Mouse (Mus musculus) olfactory bulb, adult 2 months (tissue): Measurements from ENCODE around the gene Pxn.

Source experiments
- CTCF ChIP-seq: fragments of 200-500 bp; IDR thresholded peaks from 2 replicates; pipeline ENCODE4 v1.5.1; 2012; ENCODE audit warnings: low read depth, mild to moderate bottlenecking, low read length, moderate library complexity; ENCODE audit not compliant: insufficient read depth
- POLR2A ChIP-seq: fragments of 200-500 bp; IDR thresholded peaks from 2 replicates; pipeline ENCODE4 v1.6.1; 2012; ENCODE audit warnings: mild to moderate bottlenecking, low read depth, low read length, moderate library complexity; ENCODE audit not compliant: insufficient read depth

DNA sequence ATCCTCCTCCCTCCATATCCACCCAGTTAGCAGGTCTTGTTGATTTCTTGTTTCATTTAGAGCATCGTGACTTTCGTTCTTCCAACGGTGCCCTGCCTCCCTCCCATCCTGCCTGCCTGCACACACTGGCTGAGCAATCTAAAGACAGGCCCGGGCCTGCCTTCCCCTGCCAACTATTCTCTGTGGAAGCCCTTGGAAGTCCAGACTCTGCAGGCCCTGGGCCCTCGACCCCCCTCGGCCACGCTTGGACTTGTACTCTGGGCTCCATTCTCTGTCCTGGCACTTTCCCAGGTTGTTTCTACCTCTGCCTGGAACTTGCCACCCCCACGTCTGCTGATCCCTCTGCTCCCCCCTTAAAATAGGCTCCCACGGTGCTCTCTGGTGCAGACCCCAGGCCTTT, 19.5 kb downstream of the Pxn start:
- TF ChIP-seq CTCF (no peak), POLR2A (no peak)
